Mouse (Mus musculus) stomach, adult 2 months (tissue): ENCODE measurements around the gene Pibf1. TPM values are rescaled to one million over a fixed set of nuclear protein-coding genes. Genes with fewer than 3 reads are reported as not detected.

Experiments
- polyA plus RNA-seq: library from polyadenylated mRNA; depleted of rRNA; stranded (reverse); fragments of >200 nt; gene quantifications from 2 replicates; pipeline ENCODE4 v1.2.3, GENCODE M21; 2012; rRNA removed

Gene Pibf1
- polyA plus RNA-seq, result 0.39 and 0.71 TPM in 2 replicates

GRCm38 (mm10) chr14:99099267-99099966 is at the start of gene Pibf1, which contains the start of gene Dis3:
Gene Pibf1, plus strand, starts transcription at chr14:99099424.
Gene Dis3, minus strand, starts transcription at chr14:99099770.

DNA sequence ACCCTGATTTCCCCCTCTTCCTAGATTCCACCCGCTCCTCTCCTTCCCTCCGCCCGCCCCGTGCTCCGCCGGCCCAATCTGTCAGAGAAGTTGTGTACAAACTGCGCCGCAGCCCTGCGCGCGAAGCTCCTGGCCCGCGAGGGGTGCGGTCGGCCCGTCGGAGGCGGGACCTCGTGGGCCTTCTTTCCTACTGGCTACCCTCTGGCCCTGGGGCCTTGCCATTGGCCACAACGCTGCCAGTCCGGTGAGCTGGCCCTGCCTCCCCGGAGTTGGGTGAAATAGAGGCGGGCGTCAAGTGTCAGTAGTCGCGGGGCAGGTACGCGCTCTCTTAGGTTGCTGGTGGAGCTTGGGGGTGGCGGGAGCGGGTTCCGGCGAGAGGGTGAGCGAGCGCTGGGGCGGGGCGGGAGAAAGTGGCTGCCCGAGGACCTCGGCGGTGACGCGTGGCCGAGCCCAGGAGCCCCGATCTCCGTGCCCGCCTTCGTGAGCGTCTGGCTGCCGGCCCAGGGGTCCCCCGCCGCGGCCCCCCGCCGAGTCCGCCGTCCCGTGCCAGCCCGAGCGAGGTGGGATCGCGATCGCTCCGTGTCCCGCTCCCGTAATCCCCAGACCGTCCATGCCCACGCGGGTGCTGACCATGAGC is 199.3 kb downstream of the Pibf1 start, which contains the start of gene Klf5:
Gene Klf5, plus strand, starts transcription at position 307 of the 637 bp plus-strand sequence.

Other genes starting within 250 kb of the Pibf1 start
- gene Rpl36a-ps1, start 105.1 kb upstream of the Pibf1 start, polyA plus RNA-seq, result not detected in 2 replicates
- 1.7 and 2.2 TPM in 2 replicates for gene Mzt1, start 53.3 kb upstream of the Pibf1 start, polyA plus RNA-seq
- gene Bora, start 53.2 kb upstream of the Pibf1 start, polyA plus RNA-seq, result 0.55 and 0.85 TPM in 2 replicates
- gene Dis3, start 346 bp downstream of the Pibf1 start, polyA plus RNA-seq, result 1.2 and 1.5 TPM in 2 replicates
- gene Klf5, start 199.3 kb downstream of the Pibf1 start, polyA plus RNA-seq, result 41.2 and 49.5 TPM in 2 replicates